Mouse (Mus musculus): ENCODE measurements around the gene Cd4. TPM values are rescaled to one million over a fixed set of nuclear protein-coding genes. Genes with fewer than 3 reads are reported as not detected.
"Not testable (repeated sequence)": the region's sequence is repeated elsewhere in the genome, so short reads cannot be mapped to it uniquely, and the experiment has no call there.

Cd4 gene
- polyA plus RNA-seq, 1 experiment, result 0.64 TPM

DNA sequence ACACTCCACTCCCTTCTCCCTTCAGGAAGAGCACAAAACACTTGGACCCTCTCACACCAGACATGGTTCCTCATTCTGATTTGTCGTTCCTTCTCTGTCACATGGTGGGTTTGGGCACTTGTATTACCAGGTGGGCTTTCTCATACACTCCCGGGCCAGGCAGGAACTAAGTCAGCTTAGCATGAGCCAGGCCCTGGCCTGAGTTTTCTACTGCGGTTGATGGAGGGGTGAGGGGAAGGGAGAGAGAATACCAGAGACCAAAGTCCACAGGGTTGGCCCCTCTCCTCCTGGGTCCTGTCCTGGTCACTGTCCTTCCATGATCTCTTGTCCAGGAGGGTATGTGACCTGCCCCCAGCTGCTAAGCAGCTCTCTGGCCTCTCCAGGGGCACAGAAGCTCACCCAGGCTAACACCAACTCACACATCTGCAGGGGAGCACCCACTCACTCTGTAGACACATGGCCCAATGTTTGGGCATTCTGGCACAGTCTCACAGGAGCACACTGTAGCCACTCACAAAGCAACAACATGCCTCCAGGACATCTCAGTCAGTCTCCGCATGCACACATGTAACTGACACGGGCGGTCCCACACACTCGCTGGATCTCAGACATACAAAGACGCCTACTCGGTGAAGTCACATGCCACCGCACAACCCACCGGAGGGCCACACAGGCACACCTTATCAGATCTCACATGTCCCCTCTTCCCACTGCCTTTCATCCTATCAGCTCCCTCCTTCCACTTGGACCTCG is 28.1 kb upstream of the Cd4 start:
- DNase-seq (ENCODE audit: extremely low spot score in 1 of 2, low spot score in 1 of 2), result peak; percentile 71 to 79

DNA sequence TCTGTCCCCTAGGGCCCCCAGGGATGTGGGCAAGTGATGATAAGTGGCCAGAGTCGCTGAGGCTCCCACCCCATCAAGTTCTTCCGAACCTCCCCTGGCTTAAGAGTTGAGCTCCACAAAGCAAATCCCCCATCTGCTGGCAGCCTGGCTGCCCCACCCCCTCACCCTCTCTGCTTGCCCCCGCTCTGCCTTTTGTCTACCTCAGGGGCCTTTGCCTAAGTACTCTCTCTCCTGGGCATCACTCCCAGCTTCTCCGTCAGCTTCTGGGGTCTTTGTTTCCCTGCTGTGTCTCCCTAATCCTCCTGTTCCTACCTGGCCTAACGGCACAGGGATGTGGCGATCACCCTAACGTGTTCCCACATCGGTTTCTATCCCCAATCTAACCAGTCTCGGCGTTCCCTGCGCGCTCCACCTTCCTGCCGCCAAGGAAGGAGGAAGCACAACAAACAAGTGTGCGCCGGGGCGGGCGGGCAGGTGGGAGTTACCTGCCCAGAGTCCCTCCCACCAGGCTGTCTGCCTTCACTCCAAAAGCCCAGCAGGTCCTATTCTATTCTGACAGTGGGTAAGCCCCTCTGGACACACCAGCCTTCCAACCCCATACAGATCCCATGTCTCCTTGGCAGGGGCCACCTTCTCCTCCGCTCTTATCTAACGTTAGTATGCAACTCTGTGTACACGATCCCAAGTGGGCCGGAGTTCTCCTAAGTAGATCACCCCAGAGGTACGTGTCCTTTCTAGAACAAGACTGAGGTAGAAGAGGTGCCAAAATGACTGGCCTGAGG is 27.3 kb upstream of the Cd4 start:
- DNase-seq (ENCODE audit: extremely low spot score in 1 of 2, low spot score in 1 of 2), result no peak

DNA sequence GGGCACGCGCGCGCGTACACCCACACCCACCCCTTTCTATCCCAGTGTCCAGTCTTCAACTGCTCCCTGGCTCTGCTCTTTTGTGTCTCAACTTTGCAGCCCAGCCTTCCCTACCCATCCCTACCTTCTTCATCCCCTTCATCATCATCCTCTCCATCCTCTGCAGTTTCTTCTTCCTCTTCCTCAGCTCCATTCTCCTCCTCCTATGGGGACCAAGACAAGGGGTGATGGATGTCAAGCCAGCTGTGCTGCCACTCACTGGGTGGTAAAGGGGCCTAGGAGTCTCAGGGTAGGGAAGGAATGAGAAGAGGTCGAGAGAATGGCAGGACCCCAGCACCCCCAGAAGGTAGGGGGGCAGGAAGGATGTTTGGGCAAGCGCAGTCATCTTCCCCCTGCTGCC is 26.5 kb upstream of the Cd4 start:
- DNase-seq (ENCODE audit: extremely low spot score in 1 of 2, low spot score in 1 of 2), result no peak

DNA sequence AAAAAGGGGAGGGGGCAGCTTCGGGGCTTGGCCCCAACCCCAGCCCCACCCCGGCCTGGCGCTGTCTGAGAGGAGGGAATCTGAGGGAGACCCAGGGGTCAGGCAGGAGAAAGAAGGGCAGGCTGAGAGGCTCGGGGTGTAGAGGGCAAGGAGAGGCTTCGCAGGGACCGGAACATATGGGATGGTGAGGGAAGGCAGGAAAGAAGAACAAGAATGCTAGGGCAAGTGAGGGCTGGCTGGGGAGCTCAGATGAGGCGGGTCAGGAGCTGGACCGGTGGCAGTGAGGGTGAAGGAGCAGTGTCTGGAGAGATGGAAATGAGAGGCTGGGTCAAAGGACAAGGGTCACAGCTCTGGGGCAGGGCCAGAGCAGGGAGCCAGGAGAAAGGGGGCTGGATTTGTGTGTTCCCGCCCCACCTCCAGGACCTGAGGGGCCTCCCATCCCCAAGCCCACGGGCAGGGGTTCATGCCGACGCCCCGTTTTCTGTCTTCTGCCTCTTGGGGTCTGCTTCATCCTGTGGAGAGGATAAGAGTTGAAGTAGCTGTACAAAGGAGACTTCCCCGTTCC is 25.8 kb upstream of the Cd4 start:
- no peak for DNase-seq (ENCODE audit: extremely low spot score in 1 of 2, low spot score in 1 of 2)

DNA sequence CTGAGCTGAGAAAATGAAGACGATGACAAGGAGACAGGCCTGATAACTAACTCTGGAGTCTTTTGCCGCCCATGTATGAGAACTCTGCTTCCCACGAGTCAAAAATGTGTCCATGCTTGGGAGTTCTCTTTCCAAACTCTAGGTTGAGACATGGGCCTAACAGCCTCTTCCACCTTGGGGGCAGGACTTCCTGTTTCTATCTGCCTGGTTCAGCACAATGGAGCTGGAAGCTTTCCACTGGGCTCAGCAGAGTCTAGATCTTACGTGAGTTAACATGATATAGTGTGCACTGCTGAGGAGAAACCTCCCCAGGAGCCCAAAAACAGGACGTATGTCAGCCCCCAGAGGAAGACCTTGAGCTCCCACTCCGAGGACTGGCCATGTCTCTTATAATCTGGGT is 25.2 kb upstream of the Cd4 start:
- DNase-seq (ENCODE audit: extremely low spot score in 1 of 2, low spot score in 1 of 2), result no peak

DNA sequence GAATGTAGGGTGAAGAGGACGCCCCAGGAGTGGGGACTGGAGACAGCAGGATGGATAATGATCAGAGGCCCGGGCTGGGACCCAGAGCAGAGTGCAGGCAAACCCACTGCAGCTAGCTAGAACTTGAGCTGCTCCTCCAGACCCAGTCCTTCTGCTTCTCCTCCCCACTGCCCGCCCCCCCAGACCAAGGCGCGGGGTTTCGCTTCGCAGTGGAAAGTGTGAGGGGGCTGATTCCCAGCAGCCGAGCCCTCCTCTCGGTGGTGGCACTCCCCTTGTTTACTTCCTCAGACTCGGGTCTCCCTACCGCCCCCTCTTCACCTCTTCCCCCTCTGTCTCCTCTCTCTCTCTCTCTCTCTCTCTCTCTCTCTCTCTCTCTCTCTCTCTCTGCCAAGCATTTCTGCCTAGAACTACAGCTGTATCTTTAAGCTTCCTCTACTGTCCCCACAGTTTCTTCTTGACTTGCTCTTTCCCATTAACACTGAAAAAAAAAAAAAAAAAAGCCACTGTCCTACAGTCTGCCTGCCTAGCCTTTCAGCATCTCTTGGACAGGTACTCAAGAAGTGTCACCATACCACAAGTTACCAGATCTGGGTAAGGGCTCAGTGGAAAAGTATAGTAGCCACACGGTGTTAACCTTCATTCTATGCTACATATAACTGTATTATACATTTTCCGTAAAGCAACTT is 23.7 kb upstream of the Cd4 start, which contains the start of gene Lag3:
Lag3 (minus strand) TSS at position 173 of the 686 bp plus-strand sequence.
- DNase-seq (ENCODE audit: extremely low spot score in 1 of 2, low spot score in 1 of 2), result no peak

DNA sequence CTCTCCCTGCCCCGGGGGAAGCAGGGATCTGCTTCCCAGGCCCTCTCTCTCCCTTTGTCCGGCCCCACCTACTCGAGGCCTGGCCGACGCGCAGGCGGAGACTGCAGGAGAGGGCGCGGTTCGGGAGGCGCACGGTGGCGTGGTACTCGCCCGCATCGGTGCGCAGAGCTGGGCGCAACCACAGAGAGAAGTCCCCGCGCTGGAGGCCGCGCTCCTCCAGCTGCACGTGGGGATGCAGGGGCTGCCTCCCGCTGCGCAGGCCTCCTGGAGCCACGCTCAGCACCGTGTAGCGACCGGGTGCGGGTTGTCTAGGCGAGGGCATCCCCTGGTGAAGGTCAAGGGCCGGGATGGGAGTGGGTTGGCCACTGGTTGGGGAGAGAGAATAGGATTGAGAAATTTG is 22.0 kb upstream of the Cd4 start:
- no peak for DNase-seq (ENCODE audit: extremely low spot score in 1 of 2, low spot score in 1 of 2)

DNA sequence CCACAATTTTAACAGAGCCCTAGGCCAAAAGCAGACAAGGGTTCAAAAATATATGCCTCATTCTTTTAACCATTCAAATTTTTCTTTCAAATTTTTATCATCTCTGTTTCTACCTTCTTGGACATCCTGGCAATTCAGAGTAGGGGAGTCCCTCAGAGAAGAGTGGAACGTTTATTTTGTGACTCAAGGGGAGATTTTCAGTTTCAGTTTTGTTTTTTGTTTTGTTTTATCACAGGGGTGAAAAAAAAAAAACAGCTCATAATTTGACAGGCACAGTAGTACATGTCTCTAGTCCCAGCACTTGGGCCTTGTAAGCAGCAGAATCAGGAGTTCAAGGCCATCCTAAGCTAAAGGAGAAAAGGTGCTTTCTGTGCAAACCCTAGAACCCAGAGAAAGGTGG is 19.7 kb upstream of the Cd4 start:
- no peak for DNase-seq (ENCODE audit: extremely low spot score in 1 of 2, low spot score in 1 of 2)

DNA sequence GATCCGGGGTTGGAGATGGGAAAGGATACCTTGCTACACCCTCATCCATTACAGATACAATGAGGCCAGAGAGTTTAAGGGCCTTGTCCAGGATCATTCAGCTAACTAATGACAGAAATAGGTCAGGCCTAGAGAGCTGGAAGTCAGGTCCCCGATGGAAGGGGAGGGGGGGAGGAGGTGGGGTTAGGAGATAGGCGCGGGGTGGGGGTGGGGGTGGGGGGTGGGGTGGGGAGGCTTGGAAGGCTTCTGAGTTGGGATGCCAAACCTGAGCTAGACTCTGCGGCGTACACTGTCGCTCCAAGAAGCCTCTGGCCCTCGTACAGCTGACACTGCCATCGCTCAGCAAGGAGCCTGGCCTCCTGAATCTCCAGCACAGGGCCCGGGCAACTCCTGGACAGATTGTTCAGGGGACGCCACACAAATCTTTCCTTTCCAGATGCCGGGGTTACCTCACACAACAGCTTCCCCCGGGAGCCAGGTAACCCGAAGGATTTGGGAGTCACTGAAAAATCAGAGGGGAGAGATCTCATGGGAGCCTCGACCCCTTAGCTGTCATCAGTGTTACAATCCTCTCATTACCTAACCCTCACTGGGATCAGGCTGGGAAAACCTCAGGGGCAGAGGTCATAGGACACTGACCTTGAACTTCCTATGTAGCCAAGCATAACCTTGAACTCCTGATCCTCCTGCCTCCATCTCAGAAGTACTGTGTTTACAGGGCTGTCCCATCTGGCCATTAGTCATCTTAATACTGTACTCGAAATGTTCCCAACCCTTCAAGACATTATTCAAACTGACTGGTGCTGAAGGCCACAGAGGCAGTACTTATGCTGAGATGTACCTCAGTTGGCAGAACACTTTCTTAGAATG is 17.2 kb upstream of the Cd4 start:
- no peak for DNase-seq (ENCODE audit: extremely low spot score in 1 of 2, low spot score in 1 of 2)

DNA sequence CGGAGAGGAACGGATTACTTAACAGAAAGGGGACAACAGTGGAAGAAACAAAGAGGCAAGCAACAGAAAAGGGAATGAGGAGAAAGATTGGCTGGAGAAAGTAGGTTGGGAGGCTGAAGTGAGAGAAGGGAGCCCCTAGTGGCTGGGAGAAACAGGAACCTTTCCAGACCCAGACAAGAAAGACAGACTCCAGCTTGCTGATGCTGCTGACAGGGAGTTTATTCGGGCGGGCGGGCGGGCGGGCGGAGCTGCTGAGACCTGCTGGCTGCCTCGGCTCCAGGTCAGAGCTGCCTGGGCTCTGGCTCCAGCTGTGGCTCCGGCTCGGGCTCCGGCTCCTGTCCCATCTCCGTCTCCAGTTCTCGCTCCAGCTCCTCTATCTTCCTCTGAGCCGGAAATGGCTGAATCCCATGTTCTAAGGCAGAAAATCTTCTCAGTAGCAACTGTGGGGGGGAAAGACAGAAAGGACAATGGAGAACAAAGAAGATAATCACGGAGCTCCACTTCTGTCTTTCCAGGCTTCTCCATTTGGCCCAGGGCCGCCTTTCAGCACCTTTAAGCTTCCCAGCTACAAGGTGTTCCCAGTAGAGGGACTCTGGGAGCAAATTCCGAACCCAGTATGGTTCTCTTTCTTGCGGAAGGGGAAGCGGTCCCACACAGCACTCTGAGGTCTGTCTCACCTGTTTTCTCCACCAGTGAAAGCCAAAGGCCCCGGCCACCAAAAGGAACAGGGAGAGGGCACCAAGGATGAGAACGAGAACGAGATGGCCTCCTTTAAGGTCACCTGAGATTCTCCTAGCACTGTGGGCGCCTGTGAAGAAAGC is 16.4 kb upstream of the Cd4 start:
- peak; percentile 86 to 89 for DNase-seq (ENCODE audit: extremely low spot score in 1 of 2, low spot score in 1 of 2)

DNA sequence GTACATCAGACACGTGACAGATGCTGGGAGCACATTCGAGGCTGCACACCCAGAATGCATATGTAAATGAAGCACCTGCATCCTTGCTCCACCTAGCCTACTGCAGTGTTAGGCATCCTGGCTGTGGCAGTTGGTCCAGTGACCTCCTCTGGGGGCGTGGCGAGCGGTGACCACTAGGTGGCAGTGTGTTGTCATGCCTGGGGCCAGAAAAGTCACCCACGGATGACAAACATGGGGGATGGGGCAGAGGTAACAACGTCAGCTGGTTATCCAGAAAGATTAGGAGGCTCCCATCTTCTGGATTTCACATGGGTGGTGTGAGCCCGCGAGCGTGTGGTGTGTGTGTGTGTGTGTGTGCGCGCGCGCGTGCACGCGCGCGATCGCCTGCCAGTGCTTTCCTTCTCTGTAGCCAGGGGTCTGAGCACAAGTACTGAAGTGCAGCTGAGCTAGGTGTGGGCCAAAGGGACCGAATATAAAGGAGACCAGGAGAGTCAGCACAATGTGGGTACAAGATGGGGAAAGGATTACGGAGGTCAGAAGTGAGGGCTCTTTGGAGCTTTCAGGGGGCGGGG is 15.6 kb upstream of the Cd4 start:
- peak; percentile 85 to 96 for DNase-seq (ENCODE audit: extremely low spot score in 1 of 2, low spot score in 1 of 2)

DNA sequence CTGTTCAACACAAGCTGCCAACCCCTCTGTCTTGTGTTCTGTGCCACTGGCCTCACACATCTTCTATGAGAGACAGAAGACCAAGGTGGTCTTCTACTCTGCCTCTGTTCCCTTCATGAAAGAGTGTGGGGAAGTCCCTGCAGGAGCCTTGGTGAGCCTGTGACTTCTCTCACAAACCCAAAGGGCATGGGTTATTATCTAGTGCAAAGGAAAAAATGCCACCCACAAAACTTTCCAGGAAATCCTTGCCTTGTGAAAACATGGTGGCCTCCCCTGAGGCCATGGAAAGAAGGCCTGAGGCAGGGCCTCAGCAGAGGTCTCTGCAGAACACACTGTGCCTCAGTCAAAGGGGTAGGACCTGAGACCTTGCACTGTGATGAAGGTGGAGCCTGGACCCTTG is 13.8 kb upstream of the Cd4 start:
- DNase-seq (ENCODE audit: extremely low spot score in 1 of 2, low spot score in 1 of 2), result no peak

DNA sequence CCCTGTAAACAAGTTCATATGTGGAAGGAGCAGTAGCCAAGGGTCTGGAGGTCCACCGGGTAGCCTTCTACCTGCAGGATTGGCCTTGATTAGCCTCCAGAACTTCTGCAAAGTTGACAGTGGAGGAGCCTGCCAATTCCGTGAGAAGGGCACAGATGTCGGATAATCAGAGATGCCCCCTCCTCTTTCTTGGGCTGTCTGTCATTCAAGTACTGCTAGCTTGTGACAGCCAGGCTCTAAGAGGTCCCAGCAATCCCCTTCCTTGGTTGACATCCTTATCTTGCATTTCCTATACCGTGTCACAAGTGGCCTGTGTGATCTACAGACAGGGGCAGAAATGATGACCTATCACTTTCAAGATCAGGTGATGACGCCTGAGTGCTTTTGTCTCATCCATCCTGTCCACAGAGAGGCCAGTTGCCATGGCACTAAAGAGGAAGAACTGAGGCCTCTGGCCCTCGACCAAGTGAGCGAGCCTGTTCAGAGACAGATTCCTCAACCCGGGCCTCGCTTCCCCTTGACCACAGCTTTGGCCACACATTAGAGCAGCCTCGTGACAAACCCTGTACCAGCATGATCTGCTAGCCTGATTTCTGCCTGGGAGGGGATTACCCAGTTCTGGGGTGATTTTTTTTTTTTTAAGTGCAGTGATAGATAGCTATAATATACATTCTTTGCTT is 12.9 kb upstream of the Cd4 start:
- DNase-seq (ENCODE audit: extremely low spot score in 1 of 2, low spot score in 1 of 2), result no peak

DNA sequence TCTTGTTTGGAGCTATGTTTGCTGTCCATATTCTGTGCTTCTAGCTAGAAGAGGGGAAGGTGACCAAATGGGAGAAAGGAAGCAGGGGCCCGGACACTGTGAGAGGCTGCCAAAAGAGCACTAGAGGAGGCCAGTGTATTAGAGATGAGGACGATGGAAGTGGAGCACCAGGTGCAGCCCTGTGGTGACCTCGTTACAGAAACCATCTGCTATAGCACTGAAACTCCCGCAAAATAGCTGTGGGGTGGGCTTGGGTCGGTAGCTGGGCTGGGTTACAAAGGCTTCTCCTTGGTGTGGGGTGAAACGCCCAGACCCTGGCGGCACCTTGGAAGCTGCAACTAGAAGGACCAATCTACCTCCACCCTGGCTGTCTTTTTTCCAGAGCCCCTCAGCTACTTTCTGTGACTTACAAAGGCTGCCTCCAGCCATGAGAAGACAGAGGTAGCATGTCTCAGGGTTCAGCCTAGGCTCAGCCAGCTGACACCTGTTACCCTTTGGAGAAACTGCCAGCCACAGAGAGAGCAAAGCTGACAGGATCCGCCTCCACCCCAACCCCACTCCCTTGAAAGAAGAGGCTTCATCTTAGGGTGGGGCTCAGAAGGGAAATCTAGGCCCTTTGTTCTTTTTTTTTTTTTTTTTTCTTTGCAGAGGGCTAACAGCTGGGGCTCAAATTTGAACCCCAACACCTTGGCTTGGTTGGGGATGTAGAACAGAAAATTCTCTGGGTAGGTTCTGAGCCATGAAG is 12.2 kb upstream of the Cd4 start:
- no peak for DNase-seq (ENCODE audit: extremely low spot score in 1 of 2, low spot score in 1 of 2)

DNA sequence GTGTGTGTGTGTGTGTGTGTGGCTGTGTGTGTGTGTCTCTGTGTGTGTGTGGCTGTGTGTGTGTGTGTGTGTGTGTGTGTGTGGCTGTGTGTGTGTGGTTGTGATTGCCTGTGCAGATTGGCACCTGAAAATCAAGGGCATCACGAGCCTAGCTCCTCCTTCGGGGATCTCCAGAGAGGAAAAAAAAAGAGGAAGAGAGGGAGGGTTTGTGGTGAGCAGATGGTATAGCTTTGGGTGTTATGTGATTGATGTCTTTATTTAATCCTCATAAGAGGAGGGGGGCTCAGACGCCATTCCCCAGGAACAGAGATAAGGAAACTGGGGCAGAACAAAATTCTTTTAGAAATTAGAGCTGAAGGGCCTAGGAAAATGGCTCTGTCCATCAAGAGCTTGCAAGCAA is 10.3 kb upstream of the Cd4 start:
- DNase-seq (ENCODE audit: extremely low spot score in 1 of 2, low spot score in 1 of 2), result no peak

DNA sequence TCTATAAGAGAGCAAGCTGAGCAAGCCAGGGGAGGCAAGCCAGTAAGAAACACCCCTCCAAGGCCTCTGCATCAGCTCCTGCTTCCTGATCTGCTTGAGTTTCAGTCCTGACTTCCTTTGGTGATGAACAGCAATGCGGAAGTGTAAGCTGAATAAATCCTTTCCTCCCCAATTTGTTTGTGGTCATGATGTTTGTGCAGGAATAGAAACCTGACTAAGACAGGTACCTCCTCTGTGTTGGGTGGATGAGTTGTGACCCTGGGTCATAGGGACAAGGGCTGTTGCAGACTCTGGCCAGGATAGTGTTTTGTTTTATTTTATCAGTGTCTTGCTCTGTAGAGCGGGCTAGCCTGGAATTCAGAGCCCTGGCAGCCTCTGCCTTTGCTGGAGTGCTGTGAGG is 6.1 kb upstream of the Cd4 start:
- not testable (repeated sequence) for DNase-seq (ENCODE audit: extremely low spot score in 1 of 2, low spot score in 1 of 2)

DNA sequence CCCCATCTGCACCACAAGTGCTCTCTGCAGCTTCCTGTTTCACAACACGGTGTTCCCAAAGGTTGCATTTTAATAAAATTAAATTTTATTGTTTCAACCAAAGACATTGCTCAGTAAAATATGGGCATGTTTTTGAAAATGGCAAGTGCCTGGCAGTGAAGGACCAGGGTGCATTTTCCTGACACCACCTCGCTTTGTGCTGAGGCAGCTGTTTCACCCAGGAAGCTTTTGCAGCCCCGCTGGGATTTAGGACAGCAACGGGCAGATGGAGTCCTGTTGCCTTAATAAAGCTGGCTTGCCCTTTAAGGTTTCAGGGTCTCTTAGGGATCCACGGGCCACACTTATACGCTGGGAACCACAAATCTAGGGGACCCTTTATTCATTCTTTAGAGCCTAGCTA is 3.0 kb upstream of the Cd4 start:
- DNase-seq (ENCODE audit: extremely low spot score in 1 of 2, low spot score in 1 of 2), result no peak

Data from frontal cortex, adult 2 months (tissue).